Mouse (Mus musculus) erythroblast, embryonic 14.5 days (primary cell): ENCODE results near the gene Cacna1c. TPM values are rescaled to one million over a fixed set of nuclear protein-coding genes. Genes with fewer than 3 reads are reported as not detected.

Source experiments
- H3K27me3 ChIP-seq: 2 replicates; pipeline ENCODE4 v1.6.1; 2012; ENCODE audit warnings: inconsistent platforms; ENCODE audit not compliant: control insufficient read depth
- H3K36me3 ChIP-seq: 2 replicates; pipeline ENCODE4 v1.6.1; 2012; ENCODE audit warnings: mild to moderate bottlenecking, inconsistent platforms; ENCODE audit not compliant: control insufficient read depth
- H3K4me1 ChIP-seq: 2 replicates; pipeline ENCODE4 v1.6.1; 2012; ENCODE audit warnings: inconsistent platforms; ENCODE audit not compliant: control insufficient read depth
- H3K4me3 ChIP-seq: replicated peaks from 2 replicates; pipeline ENCODE3; 2012; ENCODE audit warnings: moderate library complexity, mild to moderate bottlenecking, inconsistent platforms
- H3K9me3 ChIP-seq: 2 replicates; pipeline ENCODE4 v1.6.1; 2012; ENCODE audit warnings: low read length, inconsistent platforms, mixed read lengths; ENCODE audit not compliant: control insufficient read depth
- GATA1 ChIP-seq: IDR thresholded peaks from 2 replicates; pipeline ENCODE4 v1.6.1; 2012; ENCODE audit warnings: low read length, inconsistent platforms, mixed read lengths
- TAL1 ChIP-seq: IDR thresholded peaks from 3 replicates; pipeline ENCODE4 v1.6.1; 2012; ENCODE audit warnings: low read length, inconsistent platforms, mixed read lengths
- polyA plus RNA-seq: library from polyadenylated mRNA; stranded (reverse); fragments of >175 nt; gene quantifications from 2 replicates; pipeline ENCODE4 v1.2.3, GENCODE M21; 2012

Cacna1c gene
- polyA plus RNA-seq, 1 experiment, result 0.14 TPM

DNA sequence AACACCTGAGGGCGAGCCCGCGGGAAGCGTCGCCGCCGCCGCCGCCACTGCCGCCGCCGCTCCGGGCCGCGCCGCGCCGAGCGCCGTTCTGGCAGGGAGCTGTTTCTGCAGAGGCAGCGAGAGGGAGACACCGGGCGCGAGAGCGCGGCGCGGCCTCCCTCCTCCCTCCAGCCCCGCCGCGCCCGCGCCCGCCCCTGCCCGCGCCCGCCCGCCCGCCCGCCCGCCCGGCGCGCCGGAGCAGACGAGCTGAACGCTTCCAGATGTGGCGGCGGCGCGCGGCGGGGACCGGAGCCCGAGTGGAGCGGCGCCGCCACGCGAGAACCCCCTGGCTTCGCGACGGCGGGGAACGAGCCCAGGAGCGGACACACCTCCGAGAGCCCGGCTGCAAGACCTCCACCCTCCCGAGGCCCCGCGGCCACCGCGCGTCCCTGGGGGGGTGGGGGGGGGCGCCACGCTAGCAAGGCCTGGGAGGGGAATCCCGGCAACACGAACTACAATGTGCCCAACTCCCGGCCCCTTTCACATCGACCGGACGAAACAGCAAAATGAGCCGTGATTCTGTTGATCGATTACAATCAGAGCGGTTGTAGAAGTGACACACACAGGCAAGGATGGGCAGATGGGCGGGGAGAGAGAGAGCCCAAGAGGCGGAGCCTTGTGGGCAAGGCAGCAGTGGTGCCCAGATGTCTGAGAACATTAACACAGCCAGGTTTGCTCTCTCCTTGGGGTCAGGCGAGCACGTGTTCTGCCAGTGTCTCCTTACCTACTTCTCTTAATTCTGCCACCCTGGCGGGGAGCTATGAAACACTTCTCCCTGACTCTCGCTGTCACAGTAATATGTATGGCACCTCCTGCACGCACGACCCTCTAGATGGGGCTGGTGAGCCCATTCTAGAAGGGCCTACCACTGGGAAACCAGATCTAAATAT is 87.5 kb downstream of the Cacna1c start:
- Histone ChIP-seq H3K36me3 (no peaks in the 10 kb centered on the region), H3K9me3 (no peaks in the 10 kb centered on the region; the same call in 1 of the 2 replicates), H3K27me3 (peaks cover 62% of the 10 kb centered on the region), H3K4me3 (peak overlapping the region; percentile 18), H3K4me1 (peaks cover 3% of the 10 kb centered on the region)
- TF ChIP-seq GATA1 (no peak), TAL1 (no peak)

- Histone ChIP-seq H3K9me3 (no peaks in the 10 kb centered on the region; the same call in 1 of the 2 replicates), H3K36me3 (no peaks in the 10 kb centered on the region), H3K27me3 (peaks cover 62% of the 10 kb centered on the region), H3K4me3 (no peak overlapping the region), H3K4me1 (peaks cover 3% of the 10 kb centered on the region)
- TF ChIP-seq TAL1 (no peak), GATA1 (no peak)
Measured at GRCm38 (mm10) chr6:119107856-119108465, 88.3 kb downstream of the Cacna1c start.

DNA sequence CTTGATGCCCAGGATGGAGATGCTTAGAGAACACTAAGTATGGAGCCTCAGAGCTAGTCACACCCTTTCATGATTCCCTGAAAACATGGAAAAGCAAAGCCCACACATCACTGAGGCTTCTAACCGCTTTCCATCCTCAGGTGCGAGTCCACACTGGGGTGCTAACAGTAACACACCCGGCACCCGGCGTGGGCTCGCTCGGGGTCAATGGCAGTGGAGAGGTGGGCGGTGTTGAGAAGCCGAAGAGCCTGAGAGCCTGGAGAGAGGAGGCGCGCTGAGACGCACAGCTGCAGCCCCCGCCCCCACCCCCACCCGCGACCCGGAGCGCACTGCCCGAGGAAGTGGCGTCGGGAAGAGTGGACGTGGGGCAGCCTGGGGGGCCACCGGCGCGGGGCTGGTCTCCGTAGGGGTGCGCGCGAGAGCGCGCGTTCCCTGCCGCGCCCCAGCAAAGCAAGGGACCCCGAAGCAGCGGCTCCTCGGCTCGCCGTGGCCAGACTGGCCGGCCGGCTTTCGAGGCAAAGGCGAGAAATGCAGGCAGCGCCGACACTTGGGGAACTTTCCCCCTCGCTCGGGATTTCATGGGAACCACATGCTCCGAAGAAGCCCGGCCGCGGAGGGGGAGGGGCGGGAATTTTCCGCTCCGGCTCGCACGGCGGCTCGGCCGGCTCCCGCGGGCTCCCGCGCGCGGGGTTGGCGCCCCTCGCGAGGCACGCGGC is 88.9 kb downstream of the Cacna1c start:
- Histone ChIP-seq H3K4me1 (peaks cover 3% of the 10 kb centered on the region), H3K9me3 (no peaks in the 10 kb centered on the region; the same call in 1 of the 2 replicates), H3K4me3 (no peak overlapping the region), H3K27me3 (peaks cover 62% of the 10 kb centered on the region), H3K36me3 (no peaks in the 10 kb centered on the region)
- TF ChIP-seq GATA1 (no peak), TAL1 (no peak)

DNA sequence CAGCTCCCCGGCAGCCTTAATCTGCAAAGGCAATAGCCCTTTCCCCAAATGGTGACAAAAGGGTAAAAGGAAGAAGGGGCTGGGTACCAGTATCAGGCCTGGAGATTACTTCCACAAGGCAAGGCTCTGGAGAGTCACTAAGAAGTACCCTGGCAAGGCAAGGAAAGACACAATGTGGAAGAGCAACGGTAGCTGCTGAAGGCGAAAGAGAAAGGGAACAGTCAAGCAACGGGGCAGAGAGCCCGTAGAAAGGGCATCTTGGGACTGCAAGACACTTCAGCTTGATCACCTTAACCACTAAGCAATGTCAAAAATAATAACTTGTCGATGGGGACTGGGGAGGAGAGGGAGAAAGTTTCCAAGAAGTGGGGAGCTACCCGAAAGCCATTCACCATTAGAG is 89.5 kb downstream of the Cacna1c start:
- H3K4me3 ChIP-seq, result no peak overlapping the region
- peaks cover 3% of the 10 kb centered on the region for H3K4me1 ChIP-seq
- peaks cover 62% of the 10 kb centered on the region for H3K27me3 ChIP-seq
- H3K9me3 ChIP-seq, result no peaks in the 10 kb centered on the region; the same call in 1 of the 2 replicates
- TF ChIP-seq TAL1, result no peak
- no peak for TF ChIP-seq GATA1
- H3K36me3 ChIP-seq, result no peaks in the 10 kb centered on the region

GRCm38 (mm10) chr6:119105651-119106595 is 90.3 kb downstream of the Cacna1c start:
- Histone ChIP-seq H3K36me3 (no peaks in the 10 kb centered on the region), H3K9me3 (no peaks in the 10 kb centered on the region; the same call in 1 of the 2 replicates), H3K4me1 (peaks cover 3% of the 10 kb centered on the region), H3K27me3 (peaks cover 62% of the 10 kb centered on the region), H3K4me3 (no peak overlapping the region)
- TF ChIP-seq GATA1 (no peak), TAL1 (no peak)

- Histone ChIP-seq H3K36me3 (no peaks in the 10 kb centered on the region), H3K9me3 (no peaks in the 10 kb centered on the region; the same call in 1 of the 2 replicates), H3K27me3 (peaks cover 47% of the 10 kb centered on the region), H3K4me1 (peaks cover 3% of the 10 kb centered on the region), H3K4me3 (no peak overlapping the region)
- TF ChIP-seq GATA1, result no peak
- no peak for TF ChIP-seq TAL1
Measured at GRCm38 (mm10) chr6:119104246-119104645, 92.0 kb downstream of the Cacna1c start.

GRCm38 (mm10) chr6:119102936-119103335 is 93.3 kb downstream of the Cacna1c start:
- H3K4me3 ChIP-seq, result no peak overlapping the region
- no peak for TF ChIP-seq TAL1
- no peak for TF ChIP-seq GATA1
- no peaks in the 10 kb centered on the region for H3K36me3 ChIP-seq
- no peaks in the 10 kb centered on the region; the same call in 1 of the 2 replicates for H3K9me3 ChIP-seq
- no peaks in the 10 kb centered on the region; the same call in 1 of the 2 replicates for H3K4me1 ChIP-seq
- peaks cover 34% of the 10 kb centered on the region for H3K27me3 ChIP-seq

DNA sequence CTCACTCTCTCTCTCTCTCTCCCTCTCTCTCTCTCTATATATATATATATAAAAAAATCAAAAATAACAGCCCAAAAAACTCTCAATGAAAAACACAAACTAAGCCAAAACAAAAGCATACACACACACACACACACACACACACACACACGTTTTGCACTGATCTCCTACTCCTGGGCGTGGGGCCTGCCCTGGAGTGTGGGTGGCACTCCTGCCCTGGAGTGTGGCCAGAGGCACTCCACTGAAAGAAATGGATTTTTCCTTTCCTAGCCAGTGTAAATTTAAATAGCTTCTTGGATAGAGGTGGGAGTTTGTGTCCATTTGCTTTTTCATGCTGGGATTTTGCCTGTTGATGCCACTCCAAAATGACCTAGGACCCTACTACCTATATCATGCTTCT is 96.9 kb downstream of the Cacna1c start:
- Histone ChIP-seq H3K4me1 (no peaks in the 10 kb centered on the region), H3K36me3 (no peaks in the 10 kb centered on the region), H3K9me3 (no peaks in the 10 kb centered on the region), H3K27me3 (no peaks in the 10 kb centered on the region), H3K4me3 (no peak overlapping the region)
- TF ChIP-seq TAL1 (no peak), GATA1 (no peak)
